Mouse (Mus musculus) activated CD4-positive, CD25-positive, alpha-beta regulatory T cell, adult 4 months (primary cell): Measurements from ENCODE around the gene Aff3. TPM values are rescaled to one million over a fixed set of nuclear protein-coding genes. Genes with fewer than 3 reads are reported as not detected.

Experiments used
- ATAC-seq: one replicate; pipeline ENCODE4 v1.8.0; 2017
- polyA plus RNA-seq, 2 experiments: library from polyadenylated mRNA; unstranded; fragments of 100-300 nt; shearing (Covaris generic); gene quantifications; one replicate each; pipeline ENCODE4 v1.2.1; 2017

Gene Aff3
- polyA plus RNA-seq, 2 experiments from 2014 or later, result 15.0 to 18.5 TPM

GRCm38 (mm10) chr1:38140911-38141310 lies 523.8 kb downstream of the Aff3 start:
- ATAC-seq, result no peak

GRCm38 (mm10) chr1:38139396-38139795 lies 525.4 kb downstream of the Aff3 start:
- no peak for ATAC-seq

- ATAC-seq, result no peak
These were observed 531.8 kb downstream of the Aff3 start for GRCm38 (mm10) chr1:38132942-38133341.

DNA sequence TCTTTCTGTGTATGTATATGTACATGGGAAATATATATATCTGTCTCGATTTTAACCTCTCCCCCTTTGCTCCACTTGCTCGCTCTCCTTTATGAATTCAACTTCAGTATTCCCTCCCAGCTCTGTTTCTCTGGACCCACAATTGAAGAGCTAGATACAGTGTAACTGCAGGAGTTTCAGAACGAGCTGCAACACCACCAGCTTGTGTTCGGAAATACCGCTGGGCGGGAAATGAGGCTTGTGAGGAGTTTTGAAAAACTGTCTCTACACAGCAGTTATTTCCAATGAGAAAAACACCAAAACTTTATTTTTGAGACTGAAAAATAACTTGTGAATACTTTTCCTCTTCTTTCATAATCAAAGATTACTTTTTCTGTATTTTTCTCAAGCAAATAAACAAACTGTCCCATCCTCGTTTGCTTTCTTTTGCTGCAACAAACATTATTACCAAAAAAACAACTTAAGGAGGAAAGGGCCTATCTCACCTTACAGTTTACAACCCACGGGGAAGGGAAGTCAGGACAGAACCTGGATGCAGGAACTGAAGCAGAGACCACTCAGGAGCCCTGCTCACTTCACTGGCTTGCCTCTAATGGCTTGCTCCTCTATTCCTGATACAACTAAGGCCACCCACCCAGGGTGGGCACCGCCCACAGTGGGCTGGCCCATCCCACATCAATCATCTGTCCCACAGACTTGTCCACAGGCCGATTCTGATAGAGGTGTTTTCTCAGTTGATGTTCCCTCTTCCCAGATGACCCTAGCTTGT lies 533.9 kb downstream of the Aff3 start:
- no peak for ATAC-seq

- ATAC-seq, result peak; percentile 78
These were observed 535.1 kb downstream of the Aff3 start, which contains the start of gene Rev1 for GRCm38 (mm10) chr1:38129501-38130267. Rev1 (minus strand) TSS chr1:38129801.

DNA sequence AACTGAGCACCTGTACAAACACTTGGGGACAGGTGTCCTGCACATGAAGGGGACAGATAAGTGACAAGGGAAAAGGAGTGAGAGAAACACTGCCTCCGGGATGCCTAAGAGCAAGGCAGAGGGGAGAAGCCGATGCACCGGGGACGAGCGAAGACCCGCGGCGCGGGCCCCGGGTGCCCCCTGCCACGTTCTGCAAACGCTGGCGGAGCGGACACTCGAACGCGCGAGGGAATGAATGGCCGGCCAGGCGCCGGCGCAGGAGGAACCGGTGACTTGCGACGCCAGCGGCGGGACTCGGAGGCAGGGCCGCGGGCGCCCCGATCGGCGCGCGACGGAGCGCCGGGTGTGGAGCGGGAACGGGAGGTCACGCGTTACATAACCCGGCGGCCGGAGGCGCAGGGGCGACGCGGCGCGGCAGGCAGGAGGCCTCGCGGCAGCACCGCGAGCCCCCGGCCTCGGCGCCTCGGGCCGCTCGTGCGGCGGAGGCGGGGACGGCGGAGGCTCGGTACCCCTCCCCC lies 535.8 kb downstream of the Aff3 start:
- ATAC-seq, result peak; percentile 9

Other genes with a start within 250 kb of the Aff3 start
- gene Lonrf2, start 171.8 kb upstream of the Aff3 start, polyA plus RNA-seq, result not detected
- gene Chst10, start 233.2 kb upstream of the Aff3 start, polyA plus RNA-seq, result 10 to 100 TPM; 21.9 to 32.7 TPM